Mouse (Mus musculus) c-Kit-positive CD71-positive TER-119-positive erythroid progenitor cells, embryonic 14.5 days (primary cell): ENCODE results near the gene Kcnh7.

Experiments
- DNase-seq: peaks from one replicate; pipeline ENCODE4 v3.0.0-alpha.2; 2013; ENCODE audit warnings: low spot score

Gene Kcnh7

DNA sequence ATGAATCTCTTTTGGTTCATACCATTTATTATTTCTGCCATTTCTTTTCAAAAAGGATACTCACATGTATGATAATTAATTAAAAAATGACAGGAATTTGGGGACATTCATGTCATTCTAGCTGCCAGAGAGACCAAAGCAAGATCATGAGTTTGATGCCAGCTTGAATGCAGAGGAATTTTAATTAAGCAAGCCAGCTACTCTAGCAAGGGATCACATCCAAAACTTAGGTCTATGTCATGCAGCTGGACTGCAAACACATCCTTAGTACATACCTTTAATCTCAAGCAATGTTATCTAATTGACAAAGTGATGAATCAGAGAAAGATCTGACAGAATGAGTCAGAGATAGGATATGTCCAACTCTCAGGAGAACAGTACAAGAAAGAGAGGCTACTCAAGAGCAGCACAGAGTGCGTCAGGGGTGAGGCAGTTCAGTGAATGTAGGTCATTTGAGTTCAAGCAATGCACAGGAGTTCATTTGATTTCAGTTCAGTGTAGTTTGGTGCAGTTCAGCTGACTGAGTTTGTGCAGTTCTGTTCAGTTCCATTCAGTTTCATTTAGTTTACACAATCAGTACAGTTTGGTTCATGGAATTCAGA lies 248.7 kb downstream of the Kcnh7 start:
- no peak for DNase-seq

- DNase-seq = no peak
Measured at GRCm38 (mm10) chr2:62928494-62928893, 255.6 kb downstream of the Kcnh7 start.

DNA sequence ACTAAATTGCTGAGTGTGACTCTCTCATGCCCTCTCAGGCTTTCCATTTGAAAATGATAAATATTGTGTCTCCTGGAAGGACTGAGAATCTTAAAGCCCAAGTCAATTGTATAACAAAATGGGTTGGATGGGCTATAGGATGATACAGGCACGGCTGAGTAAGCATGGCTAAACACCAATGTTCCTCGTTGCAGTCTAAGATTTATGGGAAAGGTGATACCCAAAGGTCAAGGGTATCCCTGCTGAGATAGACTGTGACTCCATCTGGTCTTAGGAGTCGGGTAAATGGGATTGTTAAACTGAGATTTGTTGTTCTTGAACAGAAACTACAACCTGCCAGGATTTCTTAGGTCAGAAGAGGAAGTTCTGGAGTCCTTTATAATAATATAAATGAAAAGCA lies 256.0 kb downstream of the Kcnh7 start:
- no peak for DNase-seq

DNA sequence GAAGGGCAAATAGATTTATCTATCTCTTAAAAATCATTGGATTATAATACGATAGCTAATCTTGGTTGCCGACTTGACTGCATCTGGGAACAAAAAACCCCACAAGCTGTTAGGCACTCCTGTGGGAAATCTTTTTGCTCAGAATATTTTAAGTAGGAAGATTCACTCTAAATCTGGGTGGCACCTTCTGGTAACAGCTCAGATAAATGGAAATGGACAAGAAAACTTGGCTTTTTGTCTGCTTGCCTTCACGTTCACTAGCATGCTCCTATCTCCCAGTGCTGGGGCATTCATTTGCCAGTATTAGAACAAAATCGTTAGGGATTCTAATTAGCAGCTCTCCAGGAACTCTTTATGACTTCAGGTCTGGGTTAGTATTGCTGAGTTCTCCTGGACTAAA lies 260.3 kb downstream of the Kcnh7 start:
- no peak for DNase-seq

DNA sequence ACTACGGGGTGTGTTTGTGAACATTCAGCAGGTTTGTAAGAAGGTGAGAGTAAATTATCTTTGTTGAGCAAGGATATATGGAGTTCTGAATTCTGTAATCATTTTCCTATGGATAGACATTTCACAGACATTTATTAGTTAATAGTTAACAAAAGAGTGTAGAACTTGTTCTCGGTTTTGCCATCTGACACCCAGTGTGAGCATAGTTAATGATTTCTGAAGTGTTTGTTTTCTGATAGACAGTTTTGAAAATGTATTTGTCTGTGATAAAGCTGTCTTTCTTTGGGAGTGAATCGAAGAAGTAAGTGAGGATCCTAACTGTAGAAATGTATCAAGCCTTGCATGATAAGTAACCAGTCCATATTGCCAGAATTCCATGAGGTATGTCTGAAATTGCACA lies 276.4 kb downstream of the Kcnh7 start:
- no peak for DNase-seq

DNA sequence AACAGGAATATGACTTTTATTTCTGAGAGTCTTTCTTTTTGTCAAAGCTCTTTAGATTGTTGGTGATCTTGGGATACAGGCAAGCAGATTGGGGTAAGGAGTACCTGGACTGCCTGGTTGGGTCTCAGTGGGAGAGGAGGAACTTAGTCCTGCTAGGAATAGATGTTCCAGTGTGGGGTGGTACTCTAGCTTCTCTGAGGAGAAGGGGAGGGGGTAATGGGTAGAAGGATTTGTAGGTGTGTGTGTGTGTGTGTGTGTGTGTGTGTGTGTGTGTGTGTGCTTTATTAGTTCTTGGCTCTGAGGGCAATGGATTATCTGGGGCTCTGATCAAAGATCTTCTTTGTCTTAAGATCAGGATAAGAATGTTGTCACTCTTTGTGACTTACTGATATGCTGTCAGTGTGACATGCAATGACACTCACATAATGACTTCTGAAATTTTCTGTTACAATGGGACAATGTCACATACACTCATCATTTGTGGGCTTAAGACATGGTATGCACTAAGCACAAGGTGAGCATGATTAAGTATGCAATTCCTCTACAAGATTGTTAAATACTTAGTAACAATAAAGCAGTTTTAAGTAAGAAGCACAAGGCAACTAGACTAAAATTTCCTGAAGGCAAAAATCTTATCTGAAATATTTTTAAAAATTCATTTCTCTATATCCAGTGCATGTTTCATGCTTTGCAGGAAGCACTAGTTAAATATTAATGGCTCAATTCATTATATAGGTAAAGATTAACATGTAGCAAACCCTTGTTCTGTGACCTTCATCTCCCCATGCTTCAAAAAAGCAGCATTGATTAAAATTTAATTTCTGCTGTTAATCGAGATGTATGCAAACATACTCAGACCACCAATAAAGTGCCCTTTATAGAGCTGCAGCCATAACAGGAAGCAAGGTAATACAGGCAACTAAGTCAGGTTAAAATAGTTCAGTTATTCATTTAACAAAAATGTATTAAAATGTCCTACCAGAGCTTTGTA lies 281.4 kb downstream of the Kcnh7 start:
- DNase-seq = no peak

DNA sequence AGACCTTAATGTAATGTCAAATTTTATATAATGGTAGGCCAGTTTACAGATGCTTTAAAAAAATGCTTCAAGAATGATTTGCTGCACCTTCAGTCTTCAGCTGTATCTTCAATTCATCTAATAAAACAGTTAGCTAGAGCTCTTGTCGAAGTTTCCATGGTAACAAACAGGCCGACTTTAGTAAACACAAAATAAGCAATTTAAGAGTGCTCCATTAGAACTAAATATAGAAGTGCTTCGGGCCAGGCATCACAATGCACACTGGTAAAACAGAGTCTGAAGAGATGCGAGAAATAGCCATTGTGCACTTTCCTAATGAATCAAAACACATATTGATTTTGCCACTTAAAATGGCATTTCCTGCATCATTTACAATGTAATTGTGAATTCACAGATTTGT lies 305.3 kb downstream of the Kcnh7 start:
- DNase-seq = no peak

DNA sequence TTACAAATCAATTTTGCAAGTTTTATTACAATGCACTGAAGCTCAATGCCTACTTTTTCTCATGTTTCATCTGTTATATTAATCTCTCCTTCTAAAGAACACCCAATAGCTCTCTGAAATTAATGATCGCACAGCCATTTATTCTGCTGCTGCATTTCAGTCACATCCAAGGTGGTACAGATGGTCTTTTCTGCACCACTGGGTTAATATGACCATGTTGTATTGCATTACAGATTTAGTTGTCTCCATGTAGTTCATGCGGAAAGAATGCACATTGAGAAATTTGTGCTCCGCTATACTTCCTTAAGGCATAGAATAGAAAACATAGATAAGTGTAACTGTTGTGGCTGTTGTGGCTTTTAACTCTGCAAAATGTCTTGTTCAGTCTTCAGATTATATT lies 328.7 kb downstream of the Kcnh7 start:
- DNase-seq = no peak

DNA sequence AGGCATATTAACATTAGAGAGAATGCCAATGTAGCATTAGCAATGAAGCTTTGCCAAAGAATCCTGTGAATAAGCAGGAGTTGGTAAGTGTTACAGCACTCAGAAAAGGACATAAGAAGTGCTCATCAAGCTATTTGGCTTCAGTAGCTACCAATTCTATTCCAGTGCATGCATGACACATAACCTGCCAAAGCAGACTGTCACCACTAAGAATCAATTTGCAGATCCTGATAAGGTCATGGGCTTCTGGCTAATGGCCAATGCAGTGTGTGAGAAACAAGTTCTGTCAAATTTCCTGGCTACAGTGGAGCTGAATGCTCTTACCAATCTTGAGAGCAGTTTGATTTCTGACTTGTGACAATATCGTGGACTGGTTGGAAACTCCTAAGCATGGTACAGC lies 341.5 kb downstream of the Kcnh7 start:
- no peak for DNase-seq

DNA sequence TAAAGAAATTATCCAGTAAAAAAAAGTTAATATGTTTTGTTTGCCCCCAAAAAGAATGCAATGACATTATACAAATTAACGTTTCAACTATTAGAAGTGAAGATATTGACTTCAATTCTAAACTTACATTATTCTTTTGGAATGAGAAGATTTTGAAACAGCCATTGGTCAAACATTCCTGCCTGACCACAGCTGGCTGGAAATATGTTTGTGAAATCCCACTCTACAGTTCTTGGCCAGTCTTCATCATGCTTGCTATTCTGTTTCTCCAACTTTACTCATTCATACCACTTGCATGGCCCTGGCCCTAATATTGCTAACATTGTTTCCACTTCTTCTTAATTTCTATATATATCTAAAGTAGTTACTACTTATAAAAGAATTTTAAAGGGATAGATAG lies 349.8 kb downstream of the Kcnh7 start:
- no peak for DNase-seq

DNA sequence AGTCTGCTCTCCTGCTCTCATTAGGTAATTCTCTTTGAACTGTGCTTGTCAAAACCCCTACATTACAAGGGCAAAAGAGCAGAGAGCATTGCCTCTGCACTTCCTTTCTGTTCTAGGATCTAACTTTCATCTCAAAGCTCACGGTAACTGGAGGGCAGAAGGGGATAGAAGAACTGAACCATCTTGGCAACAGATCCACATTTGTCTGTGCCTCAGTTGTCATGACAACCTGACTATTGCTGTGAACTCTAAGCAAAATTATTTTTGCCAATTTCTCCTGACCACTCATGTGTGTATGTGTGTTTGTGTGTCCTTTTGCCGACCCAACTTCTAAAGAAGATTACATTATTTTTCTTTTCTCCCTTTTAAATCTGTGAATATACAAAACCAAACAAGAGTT lies 364.9 kb downstream of the Kcnh7 start:
- DNase-seq = no peak

GRCm38 (mm10) chr2:62816016-62816415 lies 368.1 kb downstream of the Kcnh7 start:
- no peak for DNase-seq

GRCm38 (mm10) chr2:62808813-62809212 lies 375.3 kb downstream of the Kcnh7 start:
- DNase-seq = no peak

DNA sequence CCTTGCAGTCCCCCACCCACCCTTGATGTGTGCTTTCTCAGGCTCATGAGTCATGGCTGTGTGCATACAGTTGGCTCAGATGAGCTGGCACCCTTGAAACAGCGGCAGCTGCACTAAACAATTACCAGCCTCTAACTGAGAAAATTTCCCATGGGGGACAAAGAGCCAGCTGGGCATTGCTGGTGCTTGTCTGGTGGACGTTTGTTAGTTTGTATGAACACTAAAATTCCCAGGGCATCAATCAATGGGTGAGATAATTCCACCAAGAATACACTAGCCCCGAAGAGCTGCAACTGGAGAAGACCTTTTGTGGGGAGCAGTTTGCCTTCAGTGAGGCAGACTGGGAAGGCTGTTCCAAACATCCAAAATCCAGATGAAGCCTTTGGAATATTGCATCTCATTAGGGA lies 376.6 kb downstream of the Kcnh7 start:
- no peak for DNase-seq

GRCm38 (mm10) chr2:62806931-62807330 lies 377.2 kb downstream of the Kcnh7 start:
- no peak for DNase-seq

DNA sequence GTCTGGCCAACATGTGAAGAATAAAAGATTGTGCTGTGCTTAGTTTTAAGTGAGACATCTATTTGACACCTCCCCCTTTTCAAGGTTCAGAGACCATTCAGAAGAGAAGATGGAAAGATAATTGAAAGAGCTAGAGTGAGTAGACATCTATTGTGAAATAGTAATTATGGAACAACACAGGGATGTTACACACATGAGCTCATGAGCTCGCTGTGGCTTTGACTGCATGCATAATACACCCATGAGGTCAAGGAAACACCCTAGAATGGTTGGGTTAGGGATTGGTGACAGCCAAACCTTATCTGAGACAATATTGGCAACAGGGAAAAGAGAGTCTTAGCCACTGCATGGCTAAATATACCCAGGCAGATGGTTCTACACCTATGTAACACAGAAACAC lies 380.1 kb downstream of the Kcnh7 start:
- DNase-seq = no peak

DNA sequence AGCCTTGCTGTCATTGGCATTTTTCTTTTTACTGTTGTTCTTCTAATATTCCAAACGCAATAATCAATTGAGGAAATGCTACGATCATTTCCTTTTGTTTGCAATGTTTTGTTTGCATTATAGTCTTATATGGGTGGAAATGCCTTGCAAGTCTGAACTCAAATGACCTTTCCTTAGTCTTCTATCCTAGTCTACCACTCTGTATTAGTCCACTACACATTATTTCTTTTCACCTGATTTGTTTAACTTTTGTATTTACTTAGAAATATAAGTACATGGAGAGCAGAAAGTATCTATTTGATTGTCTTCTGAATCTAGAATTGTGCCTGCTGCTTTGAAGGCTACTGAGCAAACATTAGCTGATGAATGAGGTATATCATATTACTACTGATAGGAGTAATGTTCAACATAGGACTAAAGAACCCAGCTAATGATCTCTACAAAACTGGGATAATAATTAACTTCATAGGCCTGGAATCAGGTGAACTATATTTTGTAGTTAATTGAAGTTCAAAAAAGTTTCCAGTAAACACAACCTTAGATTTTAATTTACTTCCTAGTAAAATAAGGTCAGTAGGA lies 399.5 kb downstream of the Kcnh7 start:
- no peak for DNase-seq

- DNase-seq = no peak
Measured at GRCm38 (mm10) chr2:62746256-62746655, 437.8 kb downstream of the Kcnh7 start.

DNA sequence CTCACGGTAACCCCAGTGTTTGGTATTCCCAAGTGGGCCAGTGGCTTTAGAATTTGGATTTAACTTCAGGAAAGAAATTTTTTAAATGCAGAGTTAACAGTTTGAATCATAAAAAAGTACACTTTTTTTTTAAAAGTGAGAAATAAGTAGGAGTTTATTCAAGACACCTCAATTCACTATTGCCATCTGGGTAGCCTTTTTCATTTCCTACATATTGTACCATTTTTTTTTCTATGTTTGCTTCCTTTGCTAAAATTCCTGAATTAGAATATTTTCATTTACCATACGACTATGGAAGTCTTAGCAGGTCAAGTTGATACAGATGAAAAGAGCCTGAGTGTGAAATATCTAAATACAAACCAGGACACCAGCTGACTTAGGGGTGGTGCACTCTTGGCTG lies 441.0 kb downstream of the Kcnh7 start:
- no peak for DNase-seq

- no peak for DNase-seq
Measured at GRCm38 (mm10) chr2:62730671-62731070, 453.4 kb downstream of the Kcnh7 start.

DNA sequence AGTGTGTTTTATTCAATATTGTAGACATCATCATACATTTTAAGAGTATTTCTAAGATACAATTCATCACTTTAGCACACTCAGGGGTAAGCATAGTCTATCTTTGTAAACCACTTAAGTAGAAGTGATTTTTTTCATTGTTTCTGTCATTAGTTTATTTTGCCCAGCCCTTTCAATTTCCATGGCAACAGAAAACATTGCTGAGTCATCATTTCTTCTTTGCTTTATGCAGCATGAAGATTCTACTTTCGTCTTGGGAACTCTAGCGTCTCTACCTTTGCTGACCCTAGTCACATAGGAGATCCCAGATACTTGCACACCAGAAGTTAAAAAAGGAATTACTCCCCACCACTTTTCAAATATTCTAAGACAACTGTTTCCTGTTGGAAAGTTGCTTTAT lies 456.4 kb downstream of the Kcnh7 start:
- no peak for DNase-seq

DNA sequence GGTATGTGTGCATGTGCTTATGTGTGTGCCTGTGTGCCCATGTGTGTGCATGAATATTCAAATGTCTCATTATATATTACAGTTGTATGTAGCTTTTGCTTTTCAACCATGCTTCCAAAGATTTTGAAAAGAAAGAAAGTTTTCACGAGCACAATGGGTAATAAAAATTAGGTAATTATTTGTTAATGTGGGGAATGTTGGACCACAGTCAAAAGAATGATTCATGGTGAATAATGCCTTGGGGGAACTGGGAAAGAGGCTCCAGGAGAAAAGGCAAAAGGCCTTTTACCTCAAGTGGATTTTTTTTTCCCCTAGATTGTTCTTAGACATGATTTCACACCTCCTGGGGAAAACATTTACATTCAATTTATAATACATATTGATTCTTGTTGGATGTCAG lies 458.1 kb downstream of the Kcnh7 start:
- DNase-seq = no peak

DNA sequence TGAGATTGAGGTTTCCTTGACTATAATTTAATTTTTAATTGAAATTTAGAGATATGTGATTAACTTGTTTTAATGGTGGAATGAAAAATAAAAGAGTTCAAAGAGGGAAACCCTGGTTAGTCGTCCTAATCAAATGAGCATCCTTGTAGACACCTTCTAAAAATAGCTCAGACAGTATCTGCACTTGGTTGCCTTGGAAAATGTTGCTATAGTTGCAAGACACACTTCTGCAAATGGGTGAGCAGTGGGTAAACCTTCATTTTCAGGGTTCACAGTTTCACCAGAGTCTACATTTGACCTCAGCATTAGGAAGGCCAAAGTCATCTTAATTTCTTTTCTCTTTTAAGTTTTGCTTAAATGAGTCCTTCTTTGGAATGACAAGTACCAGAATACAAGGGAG lies 465.7 kb downstream of the Kcnh7 start:
- DNase-seq = no peak
